Mouse (Mus musculus): Measurements from ENCODE around the gene Tdrd12. TPM values are rescaled to one million over a fixed set of nuclear protein-coding genes. Genes with fewer than 3 reads are reported as not detected.

Gene Tdrd12
- polyA plus RNA-seq, 1 experiment from 2014 or later = 1.1 TPM

GRCm38 (mm10) chr7:35564067-35564865, 26.7 kb upstream of the Tdrd12 start:
- Histone ChIP-seq H3K4me3 (ENCODE audit: control insufficient read depth in 1 of 2, insufficient read depth in 1 of 2, low read depth in 1 of 2, low read length in 2 of 2) (no peak overlapping the region), H3K27ac (replicated peaks in 1 of 2; ENCODE audit: control insufficient read depth in 1 of 2, insufficient read depth in 1 of 2, low read depth in 2 of 2, low read length in 2 of 2) (no peak overlapping the region), H3K9ac (ENCODE audit: low read length) (no peak overlapping the region), H3K4me2 (ENCODE audit: low read length) (no peak overlapping the region), H3K9me3 (ENCODE audit: control insufficient read depth, low read length) (no peaks in the 10 kb centered on the region), H3K27me3 (ENCODE audit: control insufficient read depth, insufficient read depth, low read length) (no peaks in the 10 kb centered on the region), H3K4me1 (ENCODE audit: control insufficient read depth in 2 of 2, insufficient read depth in 2 of 2, low read length in 2 of 2) (no peaks in the 10 kb centered on the region), H3K36me3 (ENCODE audit: control insufficient read depth, insufficient read depth, low read length) (no peaks in the 10 kb centered on the region)
- WGBS = 92% methylated on average over 2 of the region's 2 CpGs
- ATAC-seq (ENCODE audit: insufficient number of reproducible peaks, insufficient read depth, low FRiP score, low read depth) = no peak

DNA sequence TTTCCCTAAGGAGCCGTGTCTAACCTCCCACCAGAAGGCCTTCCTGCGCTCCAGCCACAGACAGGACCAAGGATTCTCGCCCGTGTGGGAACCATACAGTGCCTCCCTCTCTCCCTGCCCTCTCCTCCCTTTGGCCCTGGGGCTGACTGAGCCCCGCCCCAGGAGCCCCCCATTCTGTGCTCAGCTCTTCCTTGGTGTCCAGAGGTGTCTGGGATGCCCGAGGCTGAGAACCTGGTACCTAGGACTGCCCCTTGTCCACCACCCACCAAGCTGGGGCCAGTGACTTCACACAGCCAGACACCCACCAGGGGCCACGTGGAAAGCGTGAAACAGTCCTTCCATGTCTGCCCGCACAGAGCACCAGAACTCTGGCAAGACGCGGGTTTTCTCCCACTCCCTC, 25.5 kb upstream of the Tdrd12 start:
- no peaks in the 10 kb centered on the region for H3K4me1 ChIP-seq (ENCODE audit: control insufficient read depth in 2 of 2, insufficient read depth in 2 of 2, low read length in 2 of 2)
- no peaks in the 10 kb centered on the region for H3K27me3 ChIP-seq (ENCODE audit: control insufficient read depth, insufficient read depth, low read length)
- H3K4me2 ChIP-seq (ENCODE audit: low read length) = no peak overlapping the region
- WGBS = 50% methylated on average over 11 of the region's 11 CpGs
- H3K4me3 ChIP-seq (ENCODE audit: control insufficient read depth in 1 of 2, insufficient read depth in 1 of 2, low read depth in 1 of 2, low read length in 2 of 2) = no peak overlapping the region
- H3K36me3 ChIP-seq (ENCODE audit: control insufficient read depth, insufficient read depth, low read length) = no peaks in the 10 kb centered on the region
- ATAC-seq (ENCODE audit: insufficient number of reproducible peaks, insufficient read depth, low FRiP score, low read depth) = no peak
- H3K9ac ChIP-seq (ENCODE audit: low read length) = no peak overlapping the region
- H3K27ac ChIP-seq (replicated peaks in 1 of 2; ENCODE audit: control insufficient read depth in 1 of 2, insufficient read depth in 1 of 2, low read depth in 2 of 2, low read length in 2 of 2) = no peak overlapping the region
- no peaks in the 10 kb centered on the region for H3K9me3 ChIP-seq (ENCODE audit: control insufficient read depth, low read length)

GRCm38 (mm10) chr7:35559838-35560237, 22.3 kb upstream of the Tdrd12 start:
- H3K4me3 ChIP-seq (ENCODE audit: control insufficient read depth in 1 of 2, insufficient read depth in 1 of 2, low read depth in 1 of 2, low read length in 2 of 2) = no peak overlapping the region
- ATAC-seq (ENCODE audit: insufficient number of reproducible peaks, insufficient read depth, low FRiP score, low read depth) = no peak
- H3K9ac ChIP-seq (ENCODE audit: low read length) = no peak overlapping the region
- H3K27ac ChIP-seq (replicated peaks in 1 of 2; ENCODE audit: control insufficient read depth in 1 of 2, insufficient read depth in 1 of 2, low read depth in 2 of 2, low read length in 2 of 2) = no peak overlapping the region
- H3K9me3 ChIP-seq (ENCODE audit: control insufficient read depth, low read length) = no peaks in the 10 kb centered on the region
- 84% methylated on average over 3 of the region's 3 CpGs for WGBS
- H3K4me1 ChIP-seq (ENCODE audit: control insufficient read depth in 2 of 2, insufficient read depth in 2 of 2, low read length in 2 of 2) = peaks cover 0 to 8% of the 10 kb centered on the region in 2 experiments; a peak in 1 of 4 replicates
- H3K27me3 ChIP-seq (ENCODE audit: control insufficient read depth, insufficient read depth, low read length) = no peaks in the 10 kb centered on the region
- H3K4me2 ChIP-seq (ENCODE audit: low read length) = no peak overlapping the region
- H3K36me3 ChIP-seq (ENCODE audit: control insufficient read depth, insufficient read depth, low read length) = no peaks in the 10 kb centered on the region

DNA sequence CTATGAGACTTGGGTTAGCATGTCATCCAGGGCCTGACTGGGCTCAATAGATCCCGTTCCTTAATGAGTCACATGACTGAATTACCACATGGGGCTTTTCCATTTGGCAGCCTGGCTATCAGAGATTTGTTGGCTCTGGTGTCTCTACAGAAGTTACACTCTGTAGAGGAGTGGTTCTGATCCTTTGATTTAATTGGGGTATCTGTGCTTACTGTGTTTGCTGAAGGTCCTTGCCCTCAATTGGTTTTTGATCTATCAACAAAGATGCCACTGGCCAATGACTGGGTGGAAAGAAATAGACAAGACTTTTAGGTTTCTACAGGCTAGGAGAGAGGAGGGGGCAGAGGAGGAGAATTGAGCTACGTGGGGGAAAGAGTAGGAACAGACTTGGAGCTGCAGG, 21.1 kb upstream of the Tdrd12 start:
- Histone ChIP-seq H3K36me3 (ENCODE audit: control insufficient read depth, insufficient read depth, low read length) (no peaks in the 10 kb centered on the region), H3K4me1 (ENCODE audit: control insufficient read depth in 2 of 2, insufficient read depth in 2 of 2, low read length in 2 of 2) (peaks cover 2 to 8% of the 10 kb centered on the region in 2 experiments; a peak in 3 of 4 replicates), H3K4me3 (ENCODE audit: control insufficient read depth in 1 of 2, insufficient read depth in 1 of 2, low read depth in 1 of 2, low read length in 2 of 2) (no peak overlapping the region), H3K27ac (replicated peaks in 1 of 2; ENCODE audit: control insufficient read depth in 1 of 2, insufficient read depth in 1 of 2, low read depth in 2 of 2, low read length in 2 of 2) (no peak overlapping the region), H3K4me2 (ENCODE audit: low read length) (no peak overlapping the region), H3K27me3 (ENCODE audit: control insufficient read depth, insufficient read depth, low read length) (no peaks in the 10 kb centered on the region), H3K9me3 (ENCODE audit: control insufficient read depth, low read length) (no peaks in the 10 kb centered on the region), H3K9ac (ENCODE audit: low read length) (no peak overlapping the region)
- WGBS = 41% methylated on average over 2 of the region's 2 CpGs
- no peak for ATAC-seq (ENCODE audit: insufficient number of reproducible peaks, insufficient read depth, low FRiP score, low read depth)

- H3K9me3 ChIP-seq (ENCODE audit: control insufficient read depth, low read length) = no peaks in the 10 kb centered on the region
- H3K4me1 ChIP-seq (ENCODE audit: control insufficient read depth in 2 of 2, insufficient read depth in 2 of 2, low read length in 2 of 2) = peaks cover 2 to 8% of the 10 kb centered on the region in 2 experiments; a peak in 3 of 4 replicates
- H3K9ac ChIP-seq (ENCODE audit: low read length) = no peak overlapping the region
- 64% methylated on average over 3 of the region's 3 CpGs for WGBS
- 0 out of 2 replicates have a peak, but pooled peaks cover 3% of the 10 kb centered on the region for H3K36me3 ChIP-seq (ENCODE audit: control insufficient read depth, insufficient read depth, low read length)
- ATAC-seq (ENCODE audit: insufficient number of reproducible peaks, insufficient read depth, low FRiP score, low read depth) = no peak
- H3K4me3 ChIP-seq (ENCODE audit: control insufficient read depth in 1 of 2, insufficient read depth in 1 of 2, low read depth in 1 of 2, low read length in 2 of 2) = no peak overlapping the region
- no peak overlapping the region for H3K27ac ChIP-seq (replicated peaks in 1 of 2; ENCODE audit: control insufficient read depth in 1 of 2, insufficient read depth in 1 of 2, low read depth in 2 of 2, low read length in 2 of 2)
- no peak overlapping the region for H3K4me2 ChIP-seq (ENCODE audit: low read length)
- H3K27me3 ChIP-seq (ENCODE audit: control insufficient read depth, insufficient read depth, low read length) = no peaks in the 10 kb centered on the region
These were observed 20.0 kb upstream of the Tdrd12 start for GRCm38 (mm10) chr7:35557577-35557976.

- H3K36me3 ChIP-seq (ENCODE audit: control insufficient read depth, insufficient read depth, low read length) = peaks cover 4% of the 10 kb centered on the region; the same call in 1 of the 2 replicates
- H3K4me3 ChIP-seq (ENCODE audit: control insufficient read depth in 1 of 2, insufficient read depth in 1 of 2, low read depth in 1 of 2, low read length in 2 of 2) = no peak overlapping the region
- H3K4me1 ChIP-seq (ENCODE audit: control insufficient read depth in 2 of 2, insufficient read depth in 2 of 2, low read length in 2 of 2) = peaks cover 2 to 8% of the 10 kb centered on the region in 2 experiments; a peak in 3 of 4 replicates
- 87% methylated on average over 5 of the region's 5 CpGs for WGBS
- H3K4me2 ChIP-seq (ENCODE audit: low read length) = no peak overlapping the region
- H3K9ac ChIP-seq (ENCODE audit: low read length) = no peak overlapping the region
- no peaks in the 10 kb centered on the region for H3K9me3 ChIP-seq (ENCODE audit: control insufficient read depth, low read length)
- ATAC-seq (ENCODE audit: insufficient number of reproducible peaks, insufficient read depth, low FRiP score, low read depth) = no peak
- H3K27ac ChIP-seq (replicated peaks in 1 of 2; ENCODE audit: control insufficient read depth in 1 of 2, insufficient read depth in 1 of 2, low read depth in 2 of 2, low read length in 2 of 2) = no peak overlapping the region
- H3K27me3 ChIP-seq (ENCODE audit: control insufficient read depth, insufficient read depth, low read length) = no peaks in the 10 kb centered on the region
These were observed 19.4 kb upstream of the Tdrd12 start for GRCm38 (mm10) chr7:35556905-35557304.

- peak within 1 kb of the TSS; percentile 96 for H3K9ac ChIP-seq (ENCODE audit: low read length)
- H3K27ac ChIP-seq (replicated peaks in 1 of 2; ENCODE audit: control insufficient read depth in 1 of 2, insufficient read depth in 1 of 2, low read depth in 2 of 2, low read length in 2 of 2) = peak within 1 kb of the TSS; percentile 99
- H3K4me1 ChIP-seq (ENCODE audit: control insufficient read depth in 2 of 2, insufficient read depth in 2 of 2, low read length in 2 of 2) = peaks cover 2 to 8% of the 10 kb centered on the region in 2 experiments; a peak in 3 of 4 replicates
- 52% methylated on average over 4 of the region's 4 CpGs for WGBS
- H3K9me3 ChIP-seq (ENCODE audit: control insufficient read depth, low read length) = no peaks in the 10 kb centered on the region
- no peak for ATAC-seq (ENCODE audit: insufficient number of reproducible peaks, insufficient read depth, low FRiP score, low read depth)
- no peaks in the 10 kb centered on the region for H3K27me3 ChIP-seq (ENCODE audit: control insufficient read depth, insufficient read depth, low read length)
- H3K4me3 ChIP-seq (ENCODE audit: control insufficient read depth in 1 of 2, insufficient read depth in 1 of 2, low read depth in 1 of 2, low read length in 2 of 2) = peak within 1 kb of the TSS; percentile 77 to 84
- H3K36me3 ChIP-seq (ENCODE audit: control insufficient read depth, insufficient read depth, low read length) = peaks cover 10% of the 10 kb centered on the region
- peak within 1 kb of the TSS; percentile 94 for H3K4me2 ChIP-seq (ENCODE audit: low read length)
These were observed 18.7 kb upstream of the Tdrd12 start, which contains the start of gene Nudt19 for GRCm38 (mm10) chr7:35556205-35556603. TSS of gene Nudt19 (minus strand) at chr7:35556304.
